Mouse (Mus musculus): Measurements from ENCODE around the gene Lgals3bp.

- no peak for TF ChIP-seq POLR2A (IDR thresholded peaks at IDR 0.05; ENCODE audit: low read depth, low read length)
- no peak for TF ChIP-seq CTCF (IDR thresholded peaks at IDR 0.05; ENCODE audit: extremely low read depth, insufficient read depth, insufficient read length, insufficient replicate concordance)
These were observed 7.5 kb upstream of the Lgals3bp start for GRCm38 (mm10) chr11:118409106-118410072.
